Mouse (Mus musculus): ENCODE measurements around the gene Gna15.
A peak's percentile ranks its signal among the peaks of the same experiment; 100 is the strongest.

The Gna15 gene

DNA sequence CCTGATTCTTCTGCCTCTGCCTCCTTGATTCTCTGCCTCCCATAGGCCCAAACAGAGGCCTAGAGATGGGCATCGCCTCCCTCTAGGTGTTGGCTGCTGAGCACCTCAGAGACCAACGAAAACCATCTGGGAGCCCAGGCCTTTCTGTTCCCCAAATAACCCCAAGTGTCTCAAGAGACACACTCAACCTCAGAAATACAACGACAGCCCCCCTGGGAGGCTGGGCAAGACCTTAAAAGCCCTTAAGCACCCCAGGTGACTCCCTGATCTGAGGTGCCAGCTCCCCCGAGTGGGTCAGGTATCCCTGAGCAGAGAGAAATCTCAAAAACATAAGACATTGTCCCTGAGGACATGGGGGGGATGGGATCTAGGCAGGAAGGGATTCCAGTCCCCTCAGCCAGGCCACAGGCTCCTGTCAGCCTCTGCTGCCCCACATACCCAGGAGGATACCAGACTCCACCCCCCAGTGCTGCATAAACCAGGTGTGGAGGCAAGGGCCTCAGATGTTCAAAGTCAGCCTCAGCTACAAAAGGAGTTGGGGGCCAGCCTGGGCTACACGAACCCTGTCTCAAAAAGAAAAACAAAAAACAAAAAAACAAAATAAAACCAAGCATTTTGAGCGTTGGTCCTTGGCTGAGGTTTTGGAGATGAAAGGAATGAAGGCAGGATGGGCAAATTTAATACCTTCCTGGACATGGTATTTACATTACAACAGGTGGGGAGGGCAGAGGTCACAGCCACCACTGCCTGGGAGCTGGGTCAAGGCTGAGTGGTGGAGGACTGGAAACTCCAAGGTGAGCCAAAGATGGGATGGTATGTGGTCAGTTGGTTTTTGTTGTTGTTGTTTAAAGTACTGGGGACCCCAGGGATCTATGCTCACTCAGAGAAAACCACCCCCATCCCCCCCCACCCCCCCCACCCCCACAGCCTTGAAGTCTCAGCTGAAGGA, 30.1 kb upstream of the Gna15 start:
- DNase-seq (ENCODE audit: low spot score) = no peak

DNA sequence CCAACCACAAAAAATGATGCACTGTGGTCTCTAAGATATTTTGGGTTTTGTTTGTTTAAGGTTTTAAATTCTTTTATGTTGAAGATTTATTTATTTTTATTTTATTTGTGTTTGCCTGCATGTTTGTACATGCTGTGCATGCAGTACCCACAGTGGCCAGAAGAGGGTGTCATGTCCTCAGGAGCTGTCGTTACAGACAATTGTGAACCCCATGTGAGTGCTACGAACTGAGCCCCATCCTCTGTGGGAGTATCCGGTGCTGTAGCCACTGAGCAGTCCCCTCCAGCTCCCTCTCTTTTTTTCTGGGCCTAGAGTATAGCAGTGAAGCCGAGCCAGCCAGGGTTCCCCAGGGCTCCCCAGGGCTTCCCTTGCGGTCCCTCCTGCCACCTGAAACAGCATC, 29.2 kb upstream of the Gna15 start:
- no peak for DNase-seq (ENCODE audit: low spot score)

DNA sequence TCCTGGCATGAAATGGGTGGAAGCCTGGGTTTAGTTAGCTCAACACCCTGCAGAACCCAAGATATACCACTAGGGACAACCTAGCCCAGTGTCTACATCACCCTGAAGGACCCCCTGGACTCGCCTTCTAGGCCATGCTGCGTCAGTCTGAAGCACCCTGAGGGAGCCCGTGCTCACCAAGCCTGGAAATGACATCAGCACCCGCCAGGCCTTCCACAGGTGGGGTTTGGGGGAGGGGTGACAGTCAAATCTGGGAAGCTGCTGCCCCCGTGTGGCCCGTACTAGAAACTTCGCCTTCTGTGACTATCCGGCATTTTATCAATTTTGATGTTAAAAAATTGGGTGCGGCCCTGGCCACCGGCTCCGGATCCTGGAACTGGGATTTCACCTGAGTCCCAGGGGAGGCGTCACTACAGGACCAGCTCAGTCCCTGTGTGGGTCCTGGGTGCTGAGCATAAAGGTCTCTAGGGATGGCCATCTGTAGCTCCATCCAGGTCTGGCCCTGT, 27.6 kb upstream of the Gna15 start:
- peak; percentile 71 for DNase-seq (ENCODE audit: low spot score)

DNA sequence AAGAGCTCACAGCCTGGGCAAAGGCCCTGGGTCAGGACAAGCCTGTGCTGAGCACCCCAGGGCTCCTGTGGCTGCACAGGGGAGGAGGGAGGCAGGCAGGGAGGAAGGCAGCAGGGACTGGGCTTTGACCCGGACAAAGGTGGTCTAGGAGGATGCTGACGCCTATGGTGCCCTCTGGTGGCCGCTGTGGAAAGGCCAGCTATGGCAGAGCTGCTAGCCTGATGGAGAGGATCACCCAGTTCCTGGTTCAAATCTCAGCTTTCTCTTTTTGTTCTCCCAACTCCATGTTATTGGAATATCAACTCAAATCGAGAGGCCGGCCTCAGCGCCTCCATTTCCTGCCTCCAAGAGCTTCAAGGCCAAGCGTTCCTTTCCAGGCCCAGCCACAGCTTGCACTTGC, 26.2 kb upstream of the Gna15 start:
- DNase-seq (ENCODE audit: low spot score) = peak; percentile 69

DNA sequence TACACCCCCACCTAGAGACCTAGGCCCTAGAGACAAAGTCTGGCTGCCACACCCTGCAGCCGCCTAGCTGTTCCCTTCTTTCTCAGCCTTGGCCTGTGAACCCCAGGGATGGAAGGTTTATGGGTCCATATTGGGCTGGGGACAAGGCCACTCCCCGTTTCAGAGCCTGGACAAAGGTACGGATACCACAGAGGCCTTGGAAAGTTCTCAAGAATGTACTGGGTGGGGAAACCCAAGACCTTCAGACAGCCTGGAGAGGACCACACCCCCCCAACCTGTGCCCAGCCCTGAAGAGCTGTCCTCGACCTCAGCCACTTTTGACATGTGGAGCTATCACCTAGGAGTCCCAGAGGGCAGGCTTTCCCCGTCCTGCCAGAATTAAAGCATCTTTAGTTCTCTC, 24.9 kb upstream of the Gna15 start:
- DNase-seq (ENCODE audit: low spot score) = no peak

DNA sequence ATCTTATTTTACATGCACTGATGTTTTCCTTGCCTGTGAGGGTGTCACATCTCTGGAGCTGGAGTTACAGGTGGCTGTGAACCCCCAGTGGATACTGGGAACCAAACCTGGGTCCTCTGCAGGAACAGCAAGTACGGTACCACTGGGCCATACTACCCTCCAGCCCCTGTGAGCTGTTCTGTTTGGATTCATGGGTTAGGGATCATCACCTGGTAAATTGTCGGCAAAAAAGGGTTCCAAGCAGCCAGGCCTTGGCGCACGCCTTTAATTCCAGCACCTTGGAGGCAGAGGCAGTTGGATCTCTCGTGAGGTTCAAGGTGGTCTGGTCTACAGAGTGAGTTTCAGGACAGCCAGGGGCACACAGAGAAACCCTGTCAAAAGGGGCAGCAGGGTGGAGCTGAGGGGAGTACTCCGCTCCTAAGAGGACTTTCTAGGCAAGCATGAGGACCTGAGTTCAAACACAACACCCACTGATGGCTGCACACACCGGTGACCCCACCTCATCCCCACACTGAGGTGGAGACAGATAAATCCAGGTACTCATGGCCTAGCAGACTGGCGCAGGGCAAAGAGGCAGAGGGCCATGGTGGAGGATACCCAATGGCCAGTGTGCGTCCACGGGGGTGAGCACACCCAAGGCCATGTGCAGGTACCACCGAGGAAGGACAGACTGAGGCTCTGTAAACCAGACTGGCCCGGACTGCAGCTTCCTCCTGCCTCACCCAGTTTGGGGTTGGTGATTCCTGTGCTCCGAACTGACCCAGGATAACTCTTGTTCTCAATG, 23.0 kb upstream of the Gna15 start:
- no peak for DNase-seq (ENCODE audit: low spot score)

DNA sequence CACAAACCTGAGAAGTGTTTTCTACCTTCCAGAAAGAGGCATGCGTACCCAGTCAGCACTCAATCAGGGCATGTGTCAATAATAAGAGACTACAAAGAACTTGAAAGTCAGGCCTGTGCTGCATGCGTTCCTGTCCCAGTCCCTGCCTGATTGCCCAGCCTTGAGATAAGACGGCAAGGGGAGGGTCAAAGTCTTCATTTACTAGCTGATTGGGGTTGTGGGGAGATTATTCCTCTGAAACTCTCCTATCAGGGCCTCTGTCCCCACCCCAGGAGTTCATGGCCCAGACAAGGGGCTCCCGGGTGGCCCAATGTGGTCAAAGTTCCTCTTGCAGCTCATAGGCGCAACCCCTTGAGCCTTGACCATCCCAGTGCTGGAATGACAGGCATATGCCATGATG, 22.3 kb upstream of the Gna15 start:
- no peak for DNase-seq (ENCODE audit: low spot score)

DNA sequence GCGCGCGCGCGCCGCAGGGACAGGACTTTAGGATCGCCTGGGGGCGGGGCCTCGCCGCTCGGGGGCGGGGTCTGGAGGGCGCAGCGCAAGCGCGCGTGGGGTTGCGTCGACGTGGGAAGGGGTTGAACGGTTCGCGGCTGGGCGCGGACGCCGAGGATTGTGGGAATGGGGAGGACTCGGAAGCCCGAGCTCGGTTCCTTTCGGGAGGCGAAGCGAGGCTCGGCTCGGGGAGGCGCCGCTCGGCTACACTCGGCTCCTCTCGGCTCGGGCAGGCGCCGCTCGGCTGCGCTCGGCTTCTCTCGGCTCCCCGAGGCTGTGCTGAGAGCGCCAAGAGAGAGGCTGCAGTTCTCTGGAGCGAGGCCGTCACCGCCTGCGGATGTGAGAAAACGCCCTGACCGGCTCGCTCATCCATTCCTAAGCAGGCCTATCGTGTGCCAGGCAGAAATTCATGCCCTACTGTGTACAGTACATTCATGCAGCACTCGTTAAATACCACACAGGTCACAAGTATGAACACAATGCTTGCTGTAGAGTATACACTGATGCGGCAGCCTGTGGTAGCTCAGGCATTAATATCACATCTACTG, 21.2 kb upstream of the Gna15 start, which contains the start of gene Gna11:
Gna11 (minus strand) TSS at position 30 of the 587 bp plus-strand sequence.
- DNase-seq (ENCODE audit: low spot score) = peak; percentile 99

DNA sequence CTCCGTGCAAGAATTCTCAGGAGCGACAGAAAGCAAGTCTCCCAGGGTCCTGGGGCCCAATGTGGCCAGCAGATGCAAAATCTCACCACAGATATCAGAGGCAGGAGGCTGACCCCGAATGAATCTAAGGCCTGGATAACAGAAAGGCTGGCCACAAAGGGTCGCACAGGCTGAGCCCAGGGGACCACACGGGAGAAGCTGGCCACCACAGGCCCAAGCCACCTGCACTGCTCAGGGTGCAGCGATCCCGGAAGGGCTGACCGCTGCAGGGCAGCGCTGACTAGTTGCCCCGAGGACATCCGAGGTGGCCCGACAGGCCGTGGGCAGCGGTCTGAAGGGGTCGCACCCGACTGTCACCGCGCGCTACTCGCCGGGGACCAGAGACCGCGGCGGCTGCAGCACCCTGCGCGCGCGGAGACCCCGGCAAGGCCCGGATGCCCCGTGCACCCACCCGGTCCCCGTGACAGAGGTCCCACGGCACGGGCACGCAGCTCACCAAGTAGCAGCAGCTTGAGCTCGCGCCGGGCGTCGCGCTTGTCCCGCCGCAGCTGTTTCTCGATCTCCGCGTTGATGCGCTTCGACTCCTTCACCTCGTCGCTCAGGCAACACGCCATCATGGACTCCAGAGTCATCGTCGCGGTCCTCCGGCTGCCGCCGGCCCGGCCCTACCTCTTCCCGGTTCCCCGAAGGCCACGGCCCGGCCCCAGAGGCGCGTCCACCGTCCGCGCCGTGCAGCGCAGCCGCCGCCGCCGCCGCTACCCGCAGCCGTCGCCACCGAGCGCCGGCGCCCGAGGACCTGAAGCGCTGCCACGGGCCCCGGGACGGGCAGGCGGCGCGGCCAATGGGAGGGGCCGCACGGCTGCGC, 20.5 kb upstream of the Gna15 start:
- no peak for DNase-seq (ENCODE audit: low spot score)

DNA sequence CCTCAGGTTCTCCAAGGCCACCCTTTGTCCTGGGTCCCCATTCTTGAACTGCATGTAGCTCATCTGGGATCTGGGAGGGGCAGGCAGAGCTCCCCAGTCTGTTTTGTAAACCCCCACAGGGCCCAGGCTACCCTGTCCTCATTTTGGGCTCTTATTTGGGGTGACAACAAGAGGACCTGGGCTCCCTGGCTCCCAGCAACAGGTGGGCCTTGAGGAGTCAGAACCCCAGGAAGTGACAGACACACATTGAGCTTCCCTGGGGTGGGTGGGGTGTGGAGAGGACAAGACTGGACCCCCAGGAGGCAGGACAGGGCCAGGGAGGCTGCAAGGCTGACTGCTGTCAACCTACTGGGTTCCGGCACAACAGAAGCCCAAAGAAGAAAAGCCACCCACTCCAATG, 19.6 kb upstream of the Gna15 start:
- no peak for DNase-seq (ENCODE audit: low spot score)

DNA sequence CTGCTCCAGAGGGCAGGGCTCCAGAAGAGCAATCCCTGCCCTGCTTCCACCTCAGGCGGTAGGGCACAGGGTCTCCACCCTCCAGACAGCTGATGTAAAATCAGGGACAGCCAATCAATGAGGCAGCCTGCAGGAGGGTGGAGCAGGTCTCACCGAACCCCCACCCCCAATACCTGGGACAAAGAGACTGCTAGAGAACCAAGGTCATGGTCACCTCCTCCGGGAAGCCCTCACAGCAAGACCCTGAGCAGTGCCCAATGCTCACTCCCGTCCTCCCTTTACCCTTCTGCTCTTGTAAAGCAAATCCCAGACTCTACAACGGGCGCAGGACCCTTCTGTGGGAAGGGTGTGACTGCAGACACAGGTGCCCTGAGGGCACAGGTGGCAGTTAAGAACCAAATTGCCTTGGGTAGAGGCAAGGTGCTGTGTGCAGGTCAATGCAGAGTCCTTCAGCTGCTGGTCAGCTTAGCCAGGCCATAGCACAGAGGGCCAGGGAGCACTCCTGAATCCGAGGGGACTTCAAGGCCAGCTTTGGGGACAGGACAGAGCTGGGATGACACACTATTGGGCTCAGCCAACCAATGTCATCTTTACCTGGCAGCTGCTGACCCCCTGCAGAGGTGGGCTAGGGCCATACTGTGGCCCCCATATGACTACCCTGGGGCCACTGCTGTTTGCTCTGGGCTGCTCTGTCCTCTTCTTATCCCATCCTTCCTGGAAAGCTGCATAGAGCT, 18.9 kb upstream of the Gna15 start:
- no peak for DNase-seq (ENCODE audit: low spot score)

DNA sequence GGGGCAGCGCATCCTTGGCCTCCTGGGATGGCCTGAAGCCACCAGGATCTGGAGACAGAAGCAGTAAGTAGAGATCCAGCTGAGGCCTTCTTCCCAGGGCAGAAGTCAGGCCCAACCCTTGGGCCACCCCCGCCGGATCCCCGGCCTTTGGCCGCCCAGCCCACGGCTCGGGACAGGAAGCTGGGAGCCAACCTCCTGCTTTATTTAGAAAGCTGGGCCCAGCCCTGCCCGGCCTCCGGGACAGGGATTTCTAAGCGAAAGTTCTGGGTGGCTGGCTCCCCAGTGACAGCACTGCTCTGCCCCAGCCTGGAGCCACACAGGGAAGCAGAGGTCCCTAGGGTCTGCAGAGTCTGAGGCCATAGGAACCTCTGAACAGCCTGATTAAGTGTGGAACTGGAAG, 17.8 kb upstream of the Gna15 start:
- no peak for DNase-seq (ENCODE audit: low spot score)

DNA sequence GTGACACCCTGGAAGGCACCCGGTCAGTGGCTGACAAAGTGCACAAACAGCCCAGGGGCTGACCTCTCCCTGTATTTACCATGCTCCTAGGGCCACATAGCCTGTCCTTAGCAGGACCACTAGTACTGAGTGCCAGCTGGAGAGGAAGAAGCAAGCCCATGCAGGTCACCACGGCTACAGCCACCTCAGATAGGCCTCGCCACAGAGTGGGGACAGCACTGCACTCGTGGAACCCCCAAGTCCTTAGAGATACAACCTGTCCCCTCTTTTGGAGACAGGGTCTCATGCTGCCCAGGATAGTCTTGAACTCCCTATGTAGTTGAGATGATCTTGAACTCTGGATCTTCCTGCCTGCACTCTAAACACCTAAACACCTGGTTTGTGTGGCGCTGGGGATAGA, 17.3 kb upstream of the Gna15 start:
- DNase-seq (ENCODE audit: low spot score) = no peak

DNA sequence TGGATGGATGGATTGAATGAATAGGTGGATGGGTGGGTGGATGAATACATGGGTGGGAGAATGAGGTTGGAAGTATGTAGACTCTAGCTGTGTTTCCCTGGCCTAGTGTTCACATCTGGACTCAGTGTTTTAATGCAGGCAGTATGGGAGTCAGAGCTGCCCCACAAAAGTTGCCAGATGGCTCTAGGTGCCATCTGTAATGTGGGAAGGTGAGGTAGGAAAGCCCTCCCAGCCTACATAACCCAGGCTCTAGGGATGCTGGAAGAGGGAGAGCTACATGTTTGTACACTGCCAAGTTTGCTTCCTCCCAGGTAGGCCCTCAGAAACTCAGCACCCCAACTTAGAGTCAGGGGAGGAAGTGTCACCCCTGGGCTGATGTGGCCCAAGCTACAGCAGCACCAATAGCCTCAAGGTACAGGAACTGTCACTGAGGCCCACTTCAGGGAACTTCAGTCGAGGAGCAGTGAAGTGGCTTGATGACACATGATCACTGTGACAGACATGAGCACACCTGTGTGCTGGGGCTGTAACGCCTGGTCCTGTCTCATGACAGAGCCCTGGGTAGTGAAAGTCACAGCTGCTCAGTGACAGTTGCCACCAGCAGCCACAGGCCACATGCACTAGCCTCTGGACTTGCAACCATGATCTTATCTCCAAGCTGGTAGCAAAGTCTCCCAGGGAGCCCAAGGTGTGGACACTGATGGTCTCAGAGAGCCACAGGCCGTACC, 14.5 kb upstream of the Gna15 start:
- no peak for DNase-seq (ENCODE audit: low spot score)

DNA sequence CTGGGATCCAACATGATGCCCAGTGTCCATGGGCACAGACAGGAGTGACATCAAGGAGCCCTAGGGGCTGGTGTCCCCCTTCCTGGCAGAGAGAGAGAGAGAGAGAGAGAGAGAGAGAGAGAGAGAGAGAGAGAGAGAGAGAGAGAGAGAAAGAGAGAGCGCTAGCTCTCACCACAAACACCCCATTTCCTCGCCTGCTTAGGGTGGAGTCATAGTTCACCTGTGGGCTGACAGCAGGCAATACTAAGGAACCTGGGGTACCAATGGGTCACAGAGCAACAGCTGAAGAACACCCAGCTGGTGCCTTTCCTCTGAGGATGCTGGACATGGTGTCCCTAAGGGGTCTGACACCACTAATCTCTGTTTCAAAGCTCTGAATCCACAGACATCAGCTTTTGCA, 13.4 kb upstream of the Gna15 start:
- DNase-seq (ENCODE audit: low spot score) = no peak

DNA sequence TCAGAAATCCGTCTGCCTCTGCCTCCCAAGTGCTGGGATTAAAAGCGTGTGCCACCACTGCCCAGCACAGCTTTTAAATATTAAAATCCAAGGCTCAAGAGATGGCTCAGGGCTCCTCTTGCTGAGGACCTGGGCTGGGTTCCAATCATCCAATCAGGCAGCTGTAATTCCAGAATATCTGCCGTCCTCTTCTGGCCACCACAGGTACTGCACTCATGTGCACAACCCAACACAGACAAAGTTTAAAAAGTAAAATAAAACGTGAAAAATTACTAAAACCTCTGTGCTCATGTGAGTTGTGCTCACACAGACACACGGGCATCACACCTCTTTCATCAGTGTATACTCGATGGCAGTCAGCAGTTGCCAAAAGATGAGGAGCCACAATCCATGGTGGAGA, 12.7 kb upstream of the Gna15 start:
- DNase-seq (ENCODE audit: low spot score) = no peak

DNA sequence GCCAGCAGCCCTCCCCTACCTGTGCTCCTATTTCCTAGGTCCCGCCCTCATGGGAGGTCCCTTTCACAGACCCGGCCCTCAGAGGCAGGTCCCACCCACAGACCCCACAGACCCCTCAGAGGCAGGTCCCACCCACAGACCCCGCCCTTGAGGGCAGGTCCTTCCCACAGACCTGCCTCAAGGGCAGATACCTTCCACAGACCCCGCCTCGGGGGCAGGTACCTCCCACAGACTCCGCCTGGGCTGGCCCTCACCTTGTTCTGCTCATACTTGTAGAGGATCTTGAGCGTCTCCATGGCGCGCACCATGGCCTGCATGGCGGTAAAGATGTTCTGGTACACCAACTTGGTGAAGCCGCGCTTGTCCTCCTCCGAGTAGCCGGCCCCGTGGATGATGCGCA, 10.8 kb upstream of the Gna15 start:
- DNase-seq (ENCODE audit: low spot score) = no peak

DNA sequence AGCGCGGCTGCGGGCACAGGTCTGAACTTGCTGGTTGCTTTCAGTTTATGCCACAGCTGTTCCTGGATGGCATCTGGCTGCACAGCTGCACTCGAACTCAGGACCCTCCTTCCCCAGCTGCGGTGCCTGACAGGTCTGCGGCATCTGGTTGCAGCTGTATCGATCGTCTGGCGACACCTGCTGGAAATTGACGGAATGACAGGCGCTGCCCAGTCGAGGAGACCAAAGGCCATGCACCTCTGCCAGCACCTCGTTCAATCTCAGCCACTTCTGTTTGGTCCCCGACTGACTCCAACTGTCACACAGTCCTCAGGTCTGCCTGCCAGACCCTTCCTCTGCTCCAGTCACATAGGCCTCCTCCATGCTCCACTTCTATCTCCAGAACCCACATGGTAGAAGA, 2.8 kb upstream of the Gna15 start:
- peak; percentile 76 for DNase-seq (ENCODE audit: low spot score)

DNA sequence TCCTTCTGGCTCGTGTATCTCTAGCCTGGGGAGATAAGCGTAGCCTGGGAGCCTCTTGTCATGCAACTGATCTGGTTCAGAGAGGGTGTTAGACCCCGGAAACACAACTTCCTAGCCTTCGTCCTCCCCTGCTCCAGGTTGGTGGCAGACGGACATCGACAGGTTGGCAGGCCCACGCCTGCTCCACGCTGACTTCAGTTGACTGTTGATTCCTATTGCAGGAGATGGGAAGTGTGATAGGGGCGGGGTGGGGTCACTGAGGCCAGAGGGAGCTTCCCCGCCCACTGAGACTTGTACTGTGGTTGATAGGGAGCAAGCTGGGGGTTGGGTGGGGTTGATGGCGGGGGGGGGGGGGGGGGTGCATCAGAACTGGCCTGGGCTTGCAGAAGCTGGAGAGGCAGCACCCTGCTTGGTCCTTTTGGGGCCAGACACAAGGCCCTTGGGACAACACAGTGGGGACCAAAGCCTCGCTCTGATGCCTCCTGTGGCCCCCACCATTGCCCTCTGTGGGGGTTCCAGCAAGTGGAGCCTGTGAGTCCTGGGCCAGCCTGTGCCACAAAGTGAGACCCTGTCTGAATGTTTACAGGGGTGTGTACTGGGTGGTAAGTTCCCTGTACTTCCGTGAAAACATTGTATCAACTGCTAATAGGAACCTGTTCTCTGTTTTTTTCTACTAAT, 1.1 kb upstream of the Gna15 start:
- DNase-seq (ENCODE audit: low spot score) = no peak

DNA sequence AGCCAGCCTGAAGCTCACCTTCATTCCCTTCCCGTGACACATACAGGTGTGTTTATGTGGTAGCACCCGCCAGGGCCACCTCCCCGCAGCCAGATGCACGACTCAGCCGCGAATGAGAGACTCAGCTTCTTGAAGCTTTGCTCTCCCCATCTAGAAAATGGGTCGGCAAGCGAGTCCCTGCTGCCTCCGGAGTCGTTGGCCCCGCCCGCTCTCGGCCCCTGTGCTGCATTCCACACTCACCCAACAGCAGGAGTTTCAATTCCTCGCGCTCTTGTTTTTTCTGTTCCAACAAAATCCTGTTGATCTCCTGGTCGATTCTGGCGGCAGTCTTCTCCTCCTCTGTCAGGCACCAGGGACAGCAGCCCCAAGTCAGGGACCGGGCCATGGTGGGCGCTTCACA, 455 bp downstream of the Gna15 start:
- DNase-seq (ENCODE audit: low spot score) = no peak
